Mouse (Mus musculus) cerebellum, adult 11-12 months (tissue): ENCODE measurements around the gene Bard1.

Experiments used
- DNase-seq: peaks from one replicate; pipeline ENCODE4 v3.0.0; 2022

Bard1 gene

GRCm38 (mm10) chr1:71102344-71103173 is at the start of gene Bard1:
Gene Bard1, minus strand, starts transcription at chr1:71103146.
- peak; percentile 44 for DNase-seq

- DNase-seq: no peak
These were observed 24.2 kb upstream of the Bard1 start for GRCm38 (mm10) chr1:71127171-71127570.

- DNase-seq: no peak
These were observed 15.6 kb upstream of the Bard1 start for GRCm38 (mm10) chr1:71118511-71118910.

- DNase-seq: no peak
These were observed 14.3 kb upstream of the Bard1 start for GRCm38 (mm10) chr1:71117253-71117652.

- no peak for DNase-seq
These were observed 12.8 kb upstream of the Bard1 start for GRCm38 (mm10) chr1:71115781-71116180.

- no peak for DNase-seq
These were observed 6.9 kb upstream of the Bard1 start for GRCm38 (mm10) chr1:71109858-71110257.

- DNase-seq: no peak
These were observed 3.2 kb upstream of the Bard1 start for GRCm38 (mm10) chr1:71106127-71106526.

GRCm38 (mm10) chr1:71105724-71106123 is 2.8 kb upstream of the Bard1 start:
- DNase-seq: no peak

- no peak for DNase-seq
These were observed 373 bp upstream of the Bard1 start for GRCm38 (mm10) chr1:71103174-71103864.

GRCm38 (mm10) chr1:71101369-71101970 is 1.5 kb downstream of the Bard1 start:
- no peak for DNase-seq

- DNase-seq: no peak
These were observed 2.2 kb downstream of the Bard1 start for GRCm38 (mm10) chr1:71100591-71101368.

GRCm38 (mm10) chr1:71099945-71100515 is 2.9 kb downstream of the Bard1 start:
- DNase-seq: no peak

- DNase-seq: no peak
These were observed 6.9 kb downstream of the Bard1 start for GRCm38 (mm10) chr1:71096031-71096430.

GRCm38 (mm10) chr1:71095211-71095805 is 7.6 kb downstream of the Bard1 start:
- DNase-seq: no peak

GRCm38 (mm10) chr1:71075651-71076050 is 27.3 kb downstream of the Bard1 start:
- DNase-seq: no peak

- no peak for DNase-seq
These were observed 32.2 kb downstream of the Bard1 start for GRCm38 (mm10) chr1:71070771-71071170.

GRCm38 (mm10) chr1:71068728-71069304 is 34.1 kb downstream of the Bard1 start:
- no peak for DNase-seq

- DNase-seq: no peak
These were observed 39.0 kb downstream of the Bard1 start for GRCm38 (mm10) chr1:71063885-71064492.

GRCm38 (mm10) chr1:71056143-71056542 is 46.8 kb downstream of the Bard1 start:
- DNase-seq: no peak

- DNase-seq: no peak
These were observed 47.5 kb downstream of the Bard1 start for GRCm38 (mm10) chr1:71055454-71055853.

GRCm38 (mm10) chr1:71052756-71053155 is 50.2 kb downstream of the Bard1 start:
- no peak for DNase-seq
